Mouse (Mus musculus): ENCODE results near the gene Dnal4.

- peak; percentile 85 for TF ChIP-seq CTCF (IDR thresholded peaks at IDR 0.05; ENCODE audit: low read depth)
- TF ChIP-seq EP300 (IDR thresholded peaks at IDR 0.05; ENCODE audit: low read depth) = no peak
Measured at GRCm38 (mm10) chr15:79747998-79748397, 29.7 kb downstream of the Dnal4 start.
